Comparison of ENCODE assay signal across 9 mouse cellular contexts in genomic region chr5:143625940-143626588, GRCm38 (mm10). TPM values are rescaled to one million over a fixed set of nuclear protein-coding genes. Genes with fewer than 3 reads are reported as not detected.
DNase-seq lines count a peak whose midpoint lies in the region; ATAC-seq and TF ChIP-seq lines count a peak whose summit lies in the region.
"Had no signal": no experiment of that assay in that cellular context is flagged by ENCODE, and none has a peak within 500 bp of the region (broad histone marks: within the 10 kb centered on the region; RNA-seq: fewer than 3 reads in every experiment).

No protein-coding gene starts in this region.

- intact Hi-C loops in gastrocnemius, adult 2 months (cut with DNase I) = no loop called here

- peak overlapping the region; percentile 40 for H3K4me2 ChIP-seq in kidney, embryonic 16.5 days (replicated peaks; ENCODE audit: low read depth, low read length)
- peak overlapping the region; percentile 18 for H3K4me2 ChIP-seq in stomach, postnatal 0 days (replicated peaks; ENCODE audit: low read depth)

- 0 out of 2 replicates have a peak, but pooled peaks cover 4% of the 10 kb centered on the region for H3K27me3 ChIP-seq in spleen, adult 2 months (ENCODE audit: control insufficient read depth, insufficient read depth, low read length)
- H3K27me3 ChIP-seq in kidney, embryonic 16.5 days (ENCODE audit: insufficient read depth, low read length) = no peaks in the 10 kb centered on the region
- H3K27me3 ChIP-seq in stomach, postnatal 0 days (ENCODE audit: control insufficient read depth, insufficient read depth, low read length) = no peaks in the 10 kb centered on the region
- H3K27me3 ChIP-seq: megakaryocyte, embryonic 14.5 days had no signal

- H3K36me3 ChIP-seq in spleen, adult 2 months (ENCODE audit: control insufficient read depth, insufficient read depth, low read length) = no peaks in the 10 kb centered on the region
- H3K36me3 ChIP-seq in kidney, embryonic 16.5 days (ENCODE audit: insufficient read depth, low read length) = peaks cover 6% of the 10 kb centered on the region; the same call in 1 of the 2 replicates
- H3K36me3 ChIP-seq in stomach, postnatal 0 days (ENCODE audit: control insufficient read depth, insufficient read depth, low read length) = no peaks in the 10 kb centered on the region

- peaks cover 3% of the 10 kb centered on the region for H3K4me1 ChIP-seq in spleen, adult 2 months (ENCODE audit: control insufficient read depth, insufficient read depth, insufficient read length)
- peaks cover 39% of the 10 kb centered on the region for H3K4me1 ChIP-seq in kidney, embryonic 16.5 days (ENCODE audit: insufficient read depth, low read length)
- H3K4me1 ChIP-seq in stomach, postnatal 0 days (replicated peaks; ENCODE audit: control insufficient read depth, insufficient read depth) = peaks cover 3% of the 10 kb centered on the region; the same call in 1 of the 2 replicates

- no peak for TF ChIP-seq POLR2A in spleen, adult 2 months (IDR thresholded peaks at IDR 0.05; ENCODE audit: low read depth, low read length)

- H3K9ac ChIP-seq in kidney, embryonic 16.5 days (replicated peaks; ENCODE audit: low read length) = peak overlapping the region; percentile 46
- peak overlapping the region; percentile 41 for H3K9ac ChIP-seq in stomach, postnatal 0 days (ENCODE audit: low read length)

- H3K27ac ChIP-seq in gastrocnemius, adult 2 months = peak overlapping the region; percentile 90
- peak overlapping the region; percentile 65; the same call in 1 of the 2 replicates for H3K27ac ChIP-seq in spleen, adult 2 months (ENCODE audit: insufficient read depth, low read length)
- H3K27ac ChIP-seq in kidney, embryonic 16.5 days (ENCODE audit: low read length) = peak overlapping the region; percentile 70
- H3K27ac ChIP-seq in stomach, postnatal 0 days (replicated peaks) = peak overlapping the region; percentile 79

- H3K4me3 ChIP-seq in gastrocnemius, adult 2 months = peak overlapping the region; percentile 92
- no peak overlapping the region for H3K4me3 ChIP-seq in spleen, adult 2 months (ENCODE audit: extremely low read depth, insufficient read depth, insufficient read length)
- peak overlapping the region; percentile 12 for H3K4me3 ChIP-seq in kidney, embryonic 16.5 days (ENCODE audit: low read length)
- H3K4me3 ChIP-seq in stomach, postnatal 0 days (ENCODE audit: low read depth, low read length) = no peak overlapping the region
- H3K4me3 ChIP-seq: megakaryocyte, embryonic 14.5 days had no signal

- no peak for TF ChIP-seq EP300 in stomach, postnatal 0 days (optimal IDR thresholded peaks at IDR 0.05)

- no peak for TF ChIP-seq CTCF in gastrocnemius, adult 2 months (IDR thresholded peaks at IDR 0.05)
- no peak for TF ChIP-seq CTCF in spleen, adult 2 months (IDR thresholded peaks at IDR 0.05; ENCODE audit: extremely low read depth, insufficient read depth, insufficient read length, insufficient replicate concordance)
- TF ChIP-seq CTCF in stomach, postnatal 0 days (IDR thresholded peaks at IDR 0.05; ENCODE audit: low read depth) = no peak

- H3K9me3 ChIP-seq in kidney, embryonic 16.5 days (ENCODE audit: low read length) = no peaks in the 10 kb centered on the region; the same call in 1 of the 2 replicates
- no peaks in the 10 kb centered on the region for H3K9me3 ChIP-seq in stomach, postnatal 0 days (ENCODE audit: control insufficient read depth, low read length)

- no peak for ATAC-seq in kidney, embryonic 16.5 days (ENCODE audit: low FRiP score, low TSS enrichment)
- no peak for ATAC-seq in stomach, postnatal 0 days (ENCODE audit: low FRiP score, low TSS enrichment)

- DNase-seq in gastrocnemius, adult 2 months = peak; percentile 29
- DNase-seq in gastrocnemius, postnatal 4 days (ENCODE audit: low spot score in 2 of 2) = no peak
- DNase-seq in spleen, adult 2 months (ENCODE audit: low read depth in 1 of 2, low spot score in 2 of 2) = no peak
- DNase-seq in spleen, postnatal 36 days (ENCODE audit: low spot score in 2 of 2) = no peak
- no peak for DNase-seq in stomach, postnatal 0 days (ENCODE audit: low spot score)
- no peak for DNase-seq in thymus, postnatal 36 days
- DNase-seq in embryo, embryonic 10.5 days (ENCODE audit: low spot score) = no peak

- 74% methylated on average over 11 of the region's 11 CpGs for WGBS in spleen, adult 2 months
- WGBS in kidney, embryonic 16.5 days = 29% methylated on average over 11 of the region's 11 CpGs
- WGBS in stomach, postnatal 0 days = 51% methylated on average over 11 of the region's 11 CpGs

RNA-seq across cellular contexts. Expression of gene Cyth3, which starts 3.8 kb away (rescaled TPM):
- total RNA-seq in gastrocnemius, adult 2 months (2021) = 10 to 100 TPM; 10.7 to 15.8 TPM
- total RNA-seq in gastrocnemius, postnatal 4 days (2021) = 10 to 100 TPM; 50.2 to 67.5 TPM
- 12.3 and 15.2 TPM in 2 replicates for polyA plus RNA-seq in spleen, adult 2 months (2012; rRNA removed)
- polyA plus RNA-seq in kidney, embryonic 16.5 days (2015; fragmentation: Nextera tagmentation; extraction: Ambion mirVana) = 79.2 and 81.3 TPM in 2 replicates
- 32.7 and 34.6 TPM in 2 replicates for polyA plus RNA-seq in stomach, postnatal 0 days (2015; fragmentation: Nextera tagmentation; extraction: Ambion mirVana)

Comparison
In these comparisons a context has a peak if more than half of its experiments do, and no peak if none do; other contexts are left out.
1. H3K4me3 ChIP-seq: peak in gastrocnemius, adult 2 months (single experiment) and kidney, embryonic 16.5 days (single experiment); none in spleen, adult 2 months (single experiment) and stomach, postnatal 0 days (single experiment).
2. Peak in every context shown above with its lines, with median percentiles within 50 percentile points of each other: H3K27ac ChIP-seq.